Mouse (Mus musculus) stomach, embryonic 14.5 days (tissue): ENCODE data around the gene Sox12. TPM values are rescaled to one million over a fixed set of nuclear protein-coding genes. Genes with fewer than 3 reads are reported as not detected.
"Not testable (repeated sequence)": the region's sequence is repeated elsewhere in the genome, so short reads cannot be mapped to it uniquely, and the experiment has no call there.

Experiments
- ATAC-seq: fragments of 200-750 bp; cut with Nextera tagmentation; 2 replicates; pipeline ENCODE4 v1.8.0; 2017; ENCODE audit warnings: low read depth, moderate TSS enrichment; ENCODE audit not compliant: insufficient number of reproducible peaks, insufficient read depth, low FRiP score
- H3K27ac ChIP-seq: fragments of 300-500 bp; sonication (generic); 2 replicates; pipeline ENCODE4 v1.5.1; 2014; ENCODE audit warnings: mild to moderate bottlenecking, low read length, moderate library complexity, mixed read lengths
- H3K27me3 ChIP-seq: fragments of 300-500 bp; sonication (generic); 2 replicates; pipeline ENCODE4 v1.6.1; 2014; ENCODE audit warnings: low read length, control low read depth, mixed read lengths; ENCODE audit not compliant: control insufficient read depth, insufficient read depth
- H3K36me3 ChIP-seq: fragments of 300-500 bp; sonication (generic); 2 replicates; pipeline ENCODE4 v1.6.1; 2014; ENCODE audit warnings: mild to moderate bottlenecking, control low read depth, low read length, moderate library complexity, mixed read lengths; ENCODE audit not compliant: control insufficient read depth, insufficient read depth
- H3K4me1 ChIP-seq: fragments of 300-500 bp; sonication (generic); 2 replicates; pipeline ENCODE4 v1.6.1; 2014; ENCODE audit warnings: low read length, control low read depth, mixed read lengths; ENCODE audit not compliant: control insufficient read depth, insufficient read depth
- H3K4me2 ChIP-seq: fragments of 300-500 bp; sonication (generic); replicated peaks from 2 replicates; pipeline ENCODE4 v1.6.1; 2014; ENCODE audit warnings: low read depth, low read length, control low read depth
- H3K4me3 ChIP-seq: fragments of 300-500 bp; sonication (generic); 2 replicates; pipeline ENCODE4 v1.5.1; 2014; ENCODE audit warnings: low read depth, low read length, control low read depth
- H3K9ac ChIP-seq: fragments of 300-500 bp; sonication (generic); replicated peaks from 2 replicates; pipeline ENCODE4 v1.6.1; 2014; ENCODE audit warnings: low read depth, mild to moderate bottlenecking, control low read depth, low read length, moderate library complexity, mixed read lengths
- H3K9me3 ChIP-seq: fragments of 300-500 bp; sonication (generic); 2 replicates; pipeline ENCODE4 v1.6.1; 2016; ENCODE audit warnings: low read depth, low read length, control low read depth; ENCODE audit not compliant: control insufficient read depth
- WGBS: fragments of 180-500 bp; shearing (Covaris S2); extraction: QIAGEN DNeasy Blood & Tissue Kit; methylation state at CpG from one replicate; pipeline ENCODE4 v1.1.7; 2014; 5-methylcytosine and 5-hydroxymethylcytosine counted together
- polyA plus RNA-seq: library from polyadenylated mRNA; unstranded; fragments of >200 nt; fragmentation: Nextera tagmentation; extraction: Ambion mirVana; gene quantifications from 2 replicates; pipeline ENCODE4 v1.2.1, GENCODE M21; 2014

Gene Sox12
- polyA plus RNA-seq, 1 experiment from 2014 or later: 15.7 TPM

DNA sequence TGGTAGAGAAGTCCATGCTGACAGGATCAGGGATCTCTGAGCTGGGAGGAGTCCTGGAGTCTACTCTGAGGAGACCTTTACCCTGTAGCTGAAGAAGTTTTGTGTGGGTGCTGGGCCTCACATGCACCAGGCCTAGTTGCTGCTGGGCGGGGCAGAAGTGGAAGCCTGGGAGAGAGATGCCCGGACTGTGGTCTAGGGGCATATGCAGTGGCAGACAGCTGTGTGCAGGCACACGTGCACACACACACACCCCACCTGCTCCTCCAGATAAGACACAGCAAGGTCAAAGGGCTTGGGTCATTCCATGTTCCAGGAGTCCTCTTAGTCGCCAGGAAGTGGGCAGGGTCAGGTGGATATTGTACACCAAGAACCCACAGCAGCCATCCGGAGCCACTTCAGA lies 38.2 kb downstream of the Sox12 start:
- Histone ChIP-seq H3K4me3 (no peak overlapping the region), H3K9me3 (no peaks in the 10 kb centered on the region), H3K27ac (0 out of 2 replicates have a peak overlapping the region, but pooled peaks have one; percentile 10), H3K27me3 (no peaks in the 10 kb centered on the region), H3K4me2 (no peak overlapping the region), H3K36me3 (no peaks in the 10 kb centered on the region), H3K4me1 (peaks cover 4% of the 10 kb centered on the region; the same call in 1 of the 2 replicates), H3K9ac (no peak overlapping the region)
- WGBS: 53% methylated on average over 5 of the region's 5 CpGs
- no peak for ATAC-seq

- not testable (repeated sequence) for H3K4me3 ChIP-seq, ATAC-seq, H3K9ac ChIP-seq, H3K36me3 ChIP-seq, H3K27ac ChIP-seq, H3K9me3 ChIP-seq, H3K4me2 ChIP-seq, H3K27me3 ChIP-seq, H3K4me1 ChIP-seq
- 77% methylated on average over 5 of the region's 5 CpGs for WGBS
These were observed 38.9 kb downstream of the Sox12 start for GRCm38 (mm10) chr2:152358977-152359376.

GRCm38 (mm10) chr2:152357254-152357653 lies 40.6 kb downstream of the Sox12 start:
- no peak overlapping the region for H3K27ac ChIP-seq
- WGBS: 81% methylated on average over 3 of the region's 3 CpGs
- H3K9ac ChIP-seq: no peak overlapping the region
- no peaks in the 10 kb centered on the region for H3K9me3 ChIP-seq
- no peaks in the 10 kb centered on the region for H3K4me1 ChIP-seq
- no peaks in the 10 kb centered on the region for H3K27me3 ChIP-seq
- ATAC-seq: no peak
- H3K36me3 ChIP-seq: no peaks in the 10 kb centered on the region
- H3K4me2 ChIP-seq: no peak overlapping the region
- H3K4me3 ChIP-seq: no peak overlapping the region

DNA sequence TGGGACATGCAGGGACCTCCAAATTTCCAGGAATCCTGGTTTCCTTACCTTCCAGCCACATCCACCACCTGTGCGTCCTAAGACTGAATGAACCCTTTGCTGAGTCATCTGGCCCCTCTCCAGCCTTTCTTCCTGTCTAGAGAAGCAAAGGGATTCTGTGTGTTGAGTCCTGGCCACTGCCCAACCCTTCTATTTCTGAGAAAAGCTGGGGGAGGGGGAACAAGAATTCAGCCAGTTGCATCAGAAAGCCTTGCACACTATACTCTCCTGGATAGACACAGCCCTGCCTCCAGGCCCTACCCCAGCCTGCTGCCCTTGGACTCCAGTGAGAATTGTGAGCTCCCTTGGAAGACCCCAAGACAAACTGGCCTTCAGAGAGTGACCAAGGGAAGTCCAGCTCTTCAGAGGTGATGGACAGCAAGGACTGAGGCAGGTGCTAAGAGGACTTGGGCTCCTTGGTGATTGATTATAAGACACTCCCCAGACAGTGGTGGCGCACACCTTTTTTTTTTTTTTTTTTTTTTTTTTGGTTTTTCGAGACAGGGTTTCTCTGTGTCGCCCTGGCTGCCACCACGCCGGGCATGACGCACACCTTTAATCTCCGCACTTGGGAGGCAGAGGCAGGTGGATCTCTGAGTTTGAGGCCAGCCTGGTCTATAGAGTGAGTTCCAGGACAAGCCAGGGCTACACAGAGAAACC lies 47.9 kb downstream of the Sox12 start:
- Histone ChIP-seq H3K4me1 (no peaks in the 10 kb centered on the region), H3K27me3 (no peaks in the 10 kb centered on the region), H3K9ac (no peak overlapping the region), H3K27ac (no peak overlapping the region), H3K4me2 (no peak overlapping the region), H3K36me3 (no peaks in the 10 kb centered on the region), H3K9me3 (no peaks in the 10 kb centered on the region), H3K4me3 (no peak overlapping the region)
- 86% methylated on average over 8 of the region's 8 CpGs for WGBS
- peak; percentile 56; the same call in 1 of the 2 replicates for ATAC-seq

DNA sequence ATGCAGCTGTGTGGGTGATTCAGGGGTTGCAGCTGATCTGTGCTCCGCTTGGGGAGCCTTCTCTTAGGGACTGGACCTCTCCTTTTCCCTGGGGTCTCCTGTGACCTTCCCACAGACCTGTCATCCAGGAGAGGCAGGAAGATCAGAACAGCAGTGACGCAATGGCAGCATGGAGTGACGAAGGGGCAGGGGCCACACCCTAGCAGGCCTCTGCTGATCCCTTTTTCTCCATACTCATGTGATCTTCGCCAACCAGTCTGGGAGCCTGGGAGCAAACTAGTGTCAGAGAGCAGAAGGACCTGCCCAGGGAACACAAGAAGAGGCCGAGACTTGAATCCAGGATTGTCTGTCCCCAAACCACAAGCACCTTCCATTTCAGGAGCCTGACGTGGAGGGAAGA lies 48.7 kb downstream of the Sox12 start:
- Histone ChIP-seq H3K36me3 (no peaks in the 10 kb centered on the region), H3K9me3 (no peaks in the 10 kb centered on the region), H3K4me1 (0 out of 2 replicates have a peak, but pooled peaks cover 3% of the 10 kb centered on the region), H3K4me3 (no peak overlapping the region), H3K4me2 (no peak overlapping the region), H3K27ac (no peak overlapping the region), H3K27me3 (no peaks in the 10 kb centered on the region), H3K9ac (no peak overlapping the region)
- WGBS: 74% methylated on average over 6 of the region's 6 CpGs
- no peak for ATAC-seq

- no peak for ATAC-seq
- H3K27ac ChIP-seq: no peak overlapping the region
- WGBS: 72% methylated on average over 2 of the region's 2 CpGs
- H3K4me3 ChIP-seq: no peak overlapping the region
- no peak overlapping the region for H3K9ac ChIP-seq
- H3K4me1 ChIP-seq: 0 out of 2 replicates have a peak, but pooled peaks cover 3% of the 10 kb centered on the region
- H3K36me3 ChIP-seq: no peaks in the 10 kb centered on the region
- H3K9me3 ChIP-seq: no peaks in the 10 kb centered on the region
- H3K4me2 ChIP-seq: no peak overlapping the region
- H3K27me3 ChIP-seq: no peaks in the 10 kb centered on the region
These were observed 50.1 kb downstream of the Sox12 start for GRCm38 (mm10) chr2:152347722-152348121.

- no peak overlapping the region for H3K4me3 ChIP-seq
- H3K4me2 ChIP-seq: no peak overlapping the region
- 0 out of 2 replicates have a peak, but pooled peaks cover 3% of the 10 kb centered on the region for H3K4me1 ChIP-seq
- no peaks in the 10 kb centered on the region for H3K36me3 ChIP-seq
- H3K27ac ChIP-seq: no peak overlapping the region
- no peaks in the 10 kb centered on the region for H3K27me3 ChIP-seq
- no peak for ATAC-seq
- H3K9me3 ChIP-seq: no peaks in the 10 kb centered on the region
- 44% methylated on average over 9 of the region's 9 CpGs for WGBS
- H3K9ac ChIP-seq: no peak overlapping the region
These were observed 50.9 kb downstream of the Sox12 start for GRCm38 (mm10) chr2:152346776-152347465.

GRCm38 (mm10) chr2:152345393-152345792 lies 52.5 kb downstream of the Sox12 start:
- H3K9me3 ChIP-seq: no peaks in the 10 kb centered on the region
- H3K9ac ChIP-seq: no peak overlapping the region
- WGBS: 55% methylated on average over 6 of the region's 6 CpGs
- H3K4me3 ChIP-seq: no peak overlapping the region
- H3K4me1 ChIP-seq: 0 out of 2 replicates have a peak, but pooled peaks cover 3% of the 10 kb centered on the region
- ATAC-seq: no peak
- H3K27me3 ChIP-seq: no peaks in the 10 kb centered on the region
- no peaks in the 10 kb centered on the region for H3K36me3 ChIP-seq
- H3K27ac ChIP-seq: no peak overlapping the region
- H3K4me2 ChIP-seq: no peak overlapping the region
